Mouse (Mus musculus) ES-Bruce4 (cell line): ENCODE results near the gene Ogdhl. TPM values are rescaled to one million over a fixed set of nuclear protein-coding genes. Genes with fewer than 3 reads are reported as not detected.

Experiments
- H3K27ac ChIP-seq: 2 replicates; pipeline ENCODE4 v1.5.1; 2012; ENCODE audit warnings: low read length, inconsistent platforms; ENCODE audit not compliant: insufficient read depth
- H3K27me3 ChIP-seq: 2 replicates; pipeline ENCODE4 v1.6.1; 2012; ENCODE audit warnings: mild to moderate bottlenecking, low read length, inconsistent platforms; ENCODE audit not compliant: control insufficient read depth, poor library complexity, insufficient read depth, severe bottlenecking
- H3K36me3 ChIP-seq: 2 replicates; pipeline ENCODE4 v1.6.1; 2012; ENCODE audit warnings: inconsistent platforms, mild to moderate bottlenecking, low read length, moderate library complexity; ENCODE audit not compliant: control insufficient read depth, poor library complexity, insufficient read depth, severe bottlenecking
- H3K4me1 ChIP-seq: one replicate; pipeline ENCODE4 v1.8.1; 2011; ENCODE audit warnings: low read length; ENCODE audit not compliant: control insufficient read depth, insufficient read depth
- H3K4me3 ChIP-seq: 2 replicates; pipeline ENCODE4 v1.5.1; 2011; ENCODE audit warnings: low read depth, mild to moderate bottlenecking, low read length
- H3K9ac ChIP-seq: 2 replicates; pipeline ENCODE4 v1.6.1; 2012; ENCODE audit warnings: low read depth, mild to moderate bottlenecking, inconsistent platforms; ENCODE audit not compliant: poor library complexity, severe bottlenecking
- H3K9me3 ChIP-seq: replicated peaks from 2 replicates; pipeline ENCODE4 v1.6.1; 2012; ENCODE audit warnings: mild to moderate bottlenecking, low read length, inconsistent platforms; ENCODE audit not compliant: control insufficient read depth, poor library complexity, insufficient read depth, severe bottlenecking
- CTCF ChIP-seq: IDR thresholded peaks from one replicate; pipeline ENCODE4 v1.8.1; 2011; ENCODE audit warnings: low read depth, low read length
- EP300 ChIP-seq: IDR thresholded peaks from 2 replicates; pipeline ENCODE4 v1.6.1; 2011; ENCODE audit warnings: low read depth, low read length; ENCODE audit not compliant: insufficient read depth
- POLR2A ChIP-seq: IDR thresholded peaks from one replicate; pipeline ENCODE4 v1.8.1; 2011; ENCODE audit warnings: low read length; ENCODE audit not compliant: insufficient read depth
- polyA plus RNA-seq: library from polyadenylated mRNA; stranded (reverse); fragments of >200 nt; gene quantifications from 2 replicates; pipeline ENCODE4 v1.2.4, GENCODE M21; 2011; ENCODE audit warnings: low read depth; ENCODE audit not compliant: missing spikeins, insufficient read depth, insufficient read length

The Ogdhl gene
- polyA plus RNA-seq, 1 experiment: 93.8 TPM

GRCm38 (mm10) chr14:32317822-32318221, 4.0 kb upstream of the Ogdhl start:
- H3K4me3 ChIP-seq: peak overlapping the region; percentile 75
- H3K9me3 ChIP-seq: no peaks in the 10 kb centered on the region
- TF ChIP-seq POLR2A (peak; percentile 92), CTCF (no peak), EP300 (no peak)
- H3K27ac ChIP-seq: peak overlapping the region; percentile 72
- H3K4me1 ChIP-seq: no peaks in the 10 kb centered on the region
- no peaks in the 10 kb centered on the region for H3K27me3 ChIP-seq
- H3K9ac ChIP-seq: peak overlapping the region; percentile 79
- no peaks in the 10 kb centered on the region for H3K36me3 ChIP-seq

GRCm38 (mm10) chr14:32323221-32323620, 1.4 kb downstream of the Ogdhl start:
- H3K27me3 ChIP-seq: no peaks in the 10 kb centered on the region
- no peak overlapping the region for H3K27ac ChIP-seq
- H3K4me3 ChIP-seq: 0 out of 2 replicates have a peak overlapping the region, but pooled peaks have one; percentile 87
- H3K4me1 ChIP-seq: no peaks in the 10 kb centered on the region
- H3K9ac ChIP-seq: peak overlapping the region; percentile 88
- H3K9me3 ChIP-seq: no peaks in the 10 kb centered on the region
- no peak for TF ChIP-seq POLR2A
- no peak for TF ChIP-seq CTCF
- peaks cover 22% of the 10 kb centered on the region for H3K36me3 ChIP-seq

- H3K27ac ChIP-seq: no peak overlapping the region
- no peaks in the 10 kb centered on the region for H3K27me3 ChIP-seq
- no peak overlapping the region for H3K4me3 ChIP-seq
- H3K9ac ChIP-seq: no peak overlapping the region
- peaks cover 30% of the 10 kb centered on the region for H3K36me3 ChIP-seq
- TF ChIP-seq POLR2A (no peak), EP300 (no peak), CTCF (no peak)
- H3K9me3 ChIP-seq: no peaks in the 10 kb centered on the region
- H3K4me1 ChIP-seq: no peaks in the 10 kb centered on the region
These were observed 5.5 kb downstream of the Ogdhl start for GRCm38 (mm10) chr14:32327366-32327765.

- H3K4me1 ChIP-seq: no peaks in the 10 kb centered on the region
- TF ChIP-seq CTCF: no peak
- TF ChIP-seq POLR2A: no peak
- H3K27ac ChIP-seq: no peak overlapping the region
- H3K27me3 ChIP-seq: no peaks in the 10 kb centered on the region
- H3K36me3 ChIP-seq: peaks cover 46% of the 10 kb centered on the region
- no peaks in the 10 kb centered on the region for H3K9me3 ChIP-seq
- no peak overlapping the region for H3K9ac ChIP-seq
- no peak overlapping the region for H3K4me3 ChIP-seq
These were observed 11.0 kb downstream of the Ogdhl start for GRCm38 (mm10) chr14:32332515-32333445.

- TF ChIP-seq CTCF (no peak), EP300 (no peak), POLR2A (no peak)
- Histone ChIP-seq H3K27ac (no peak overlapping the region), H3K27me3 (no peaks in the 10 kb centered on the region), H3K9ac (no peak overlapping the region), H3K36me3 (peaks cover 64% of the 10 kb centered on the region), H3K4me1 (no peaks in the 10 kb centered on the region), H3K9me3 (no peaks in the 10 kb centered on the region), H3K4me3 (no peak overlapping the region)
These were observed 14.2 kb downstream of the Ogdhl start for GRCm38 (mm10) chr14:32336021-32336420.

GRCm38 (mm10) chr14:32336547-32336946, 14.7 kb downstream of the Ogdhl start:
- no peaks in the 10 kb centered on the region for H3K27me3 ChIP-seq
- H3K4me1 ChIP-seq: no peaks in the 10 kb centered on the region
- TF ChIP-seq POLR2A (no peak), CTCF (no peak), EP300 (no peak)
- H3K4me3 ChIP-seq: no peak overlapping the region
- H3K27ac ChIP-seq: no peak overlapping the region
- no peaks in the 10 kb centered on the region for H3K9me3 ChIP-seq
- H3K36me3 ChIP-seq: peaks cover 67% of the 10 kb centered on the region
- H3K9ac ChIP-seq: no peak overlapping the region
